Comparison of ENCODE assay signal across 14 mouse cellular contexts in genomic region chr19:56915084-56915483, GRCm38 (mm10). TPM values are rescaled to one million over a fixed set of nuclear protein-coding genes. Genes with fewer than 3 reads are reported as not detected.
DNase-seq lines count a peak whose midpoint lies in the region; ATAC-seq and TF ChIP-seq lines count a peak whose summit lies in the region.
"Had no signal": no experiment of that assay in that cellular context is flagged by ENCODE, and none has a peak within 500 bp of the region (broad histone marks: within the 10 kb centered on the region; RNA-seq: fewer than 3 reads in every experiment).

No protein-coding gene starts in this region.

- H3K4me2 ChIP-seq in intestine, embryonic 16.5 days (ENCODE audit: low read depth, low read length), result no peak overlapping the region
- no peak overlapping the region for H3K4me2 ChIP-seq in liver, postnatal 0 days (ENCODE audit: low read depth, low read length)
- H3K4me2 ChIP-seq: embryonic facial prominence, embryonic 12.5 days; forebrain, embryonic 15.5 days; limb, embryonic 12.5 days had no signal

- no peaks in the 10 kb centered on the region for H3K36me3 ChIP-seq in intestine, embryonic 16.5 days (ENCODE audit: control insufficient read depth, insufficient read depth, low read length)
- H3K36me3 ChIP-seq in liver, postnatal 0 days (replicated peaks; ENCODE audit: insufficient read depth, low read length), result no peaks in the 10 kb centered on the region
- H3K36me3 ChIP-seq: forebrain, embryonic 15.5 days; limb, embryonic 12.5 days had no signal

- WGBS in intestine, embryonic 16.5 days, result 48% methylated on average over 6 of the region's 6 CpGs
- WGBS in liver, postnatal 0 days (ENCODE audit: insufficient replicate concordance), result 58% methylated on average over 6 of the region's 6 CpGs

- no peaks in the 10 kb centered on the region for H3K9me3 ChIP-seq in intestine, embryonic 16.5 days (ENCODE audit: control insufficient read depth, low read length)
- no peaks in the 10 kb centered on the region for H3K9me3 ChIP-seq in liver, postnatal 0 days (ENCODE audit: low read length)
- H3K9me3 ChIP-seq: forebrain, embryonic 15.5 days; limb, embryonic 12.5 days had no signal

- H3K27me3 ChIP-seq in intestine, embryonic 16.5 days (replicated peaks; ENCODE audit: control insufficient read depth, insufficient read depth, low read length), result no peaks in the 10 kb centered on the region
- H3K27me3 ChIP-seq in liver, postnatal 0 days (ENCODE audit: insufficient read depth, low read length), result no peaks in the 10 kb centered on the region
- H3K27me3 ChIP-seq: CH12.LX; embryonic facial prominence, embryonic 12.5 days; forebrain, embryonic 15.5 days; limb, embryonic 12.5 days had no signal

- no peak overlapping the region for H3K4me3 ChIP-seq in intestine, embryonic 16.5 days (ENCODE audit: low read length)
- no peak overlapping the region for H3K4me3 ChIP-seq in layer of hippocampus, adult 2 months
- no peak overlapping the region for H3K4me3 ChIP-seq in liver, postnatal 0 days (ENCODE audit: low read depth, low read length)
- H3K4me3 ChIP-seq: embryonic facial prominence, embryonic 12.5 days; forebrain, embryonic 15.5 days; limb, embryonic 12.5 days had no signal

- peak; percentile 59 for DNase-seq in ZHBTc4 (ENCODE audit: low read depth, low spot score)
- peak; percentile 76 to 88 for DNase-seq in kidney, postnatal 25 days
- DNase-seq in lung, postnatal 36 days, result peak; percentile 89
- DNase-seq in layer of hippocampus, adult 2 months (ENCODE audit: low spot score in 2 of 2), result no peak
- DNase-seq in liver, postnatal 0 days, result no peak
- DNase-seq in cerebellum, adult 8-10 months, result no peak

- H3K4me1 ChIP-seq in intestine, embryonic 16.5 days (ENCODE audit: control insufficient read depth, insufficient read depth, low read length), result peaks cover 6% of the 10 kb centered on the region; the same call in 1 of the 2 replicates
- no peaks in the 10 kb centered on the region for H3K4me1 ChIP-seq in liver, postnatal 0 days (ENCODE audit: insufficient read depth)
- H3K4me1 ChIP-seq: forebrain, embryonic 15.5 days had no signal

- TF ChIP-seq EP300 in liver, postnatal 0 days (IDR thresholded peaks at IDR 0.05; ENCODE audit: low read depth), result no peak

- 0 out of 2 replicates have a peak overlapping the region, but pooled peaks have one; percentile 6 for H3K27ac ChIP-seq in intestine, embryonic 16.5 days (ENCODE audit: low read length)
- H3K27ac ChIP-seq in layer of hippocampus, adult 2 months, result no peak overlapping the region
- H3K27ac ChIP-seq in liver, postnatal 0 days (ENCODE audit: low read depth), result no peak overlapping the region
- H3K27ac ChIP-seq: embryonic facial prominence, embryonic 12.5 days; forebrain, embryonic 15.5 days; limb, embryonic 12.5 days had no signal

- ATAC-seq in intestine, embryonic 16.5 days, result peak; percentile 68
- no peak for ATAC-seq in liver, postnatal 0 days
- ATAC-seq: forebrain, embryonic 15.5 days had no signal

- no peak overlapping the region for H3K9ac ChIP-seq in intestine, embryonic 16.5 days (ENCODE audit: low read depth, low read length)
- no peak overlapping the region for H3K9ac ChIP-seq in liver, postnatal 0 days (replicated peaks)
- H3K9ac ChIP-seq: embryonic facial prominence, embryonic 12.5 days; forebrain, embryonic 15.5 days; limb, embryonic 12.5 days had no signal

- TF ChIP-seq CTCF in layer of hippocampus, adult 2 months (conservative IDR thresholded peaks at IDR 0.05), result no peak
- no peak for TF ChIP-seq CTCF in liver, postnatal 0 days (IDR thresholded peaks at IDR 0.05; ENCODE audit: low read depth)

RNA-seq across cellular contexts. Expression of gene Vwa2, which starts 41.0 kb away (rescaled TPM):
- 0.29 and 0.43 TPM in 2 replicates for polyA plus RNA-seq in intestine, embryonic 16.5 days (2015; fragmentation: Nextera tagmentation; extraction: Ambion mirVana)
- not detected for total RNA-seq in layer of hippocampus, adult 2 months (2021)
- not detected in 2 replicates for polyA plus RNA-seq in liver, postnatal 0 days (2015; fragmentation: Nextera tagmentation; extraction: Ambion mirVana)
- total RNA-seq: CH12.LX; heart, postnatal 25 days; layer of hippocampus, adult 8-10 months; megakaryocyte progenitor cell, adult 5-6 weeks had no signal

Comparison
In these comparisons a context has a peak if more than half of its experiments do, and no peak if none do; other contexts are left out.
1. DNase-seq: peak in ZHBTc4 (single experiment), kidney, postnatal 25 days (2 of 2) and lung, postnatal 36 days (single experiment); none in layer of hippocampus, adult 2 months (0 of 2), liver, postnatal 0 days (single experiment) and cerebellum, adult 8-10 months (single experiment).